Comparison of ENCODE assay signal across 8 mouse cellular contexts in genomic region chr10:7663159-7664026, GRCm38 (mm10). TPM values are rescaled to one million over a fixed set of nuclear protein-coding genes. Genes with fewer than 3 reads are reported as not detected.
A peak's percentile ranks its signal among the peaks of the same experiment; 100 is the strongest.
DNase-seq lines count a peak whose midpoint lies in the region; ATAC-seq and TF ChIP-seq lines count a peak whose summit lies in the region.

No protein-coding gene starts in this region.

- H3K4me3 ChIP-seq in erythroblast, embryonic 14.5 days (replicated peaks): peak overlapping the region; percentile 100
- peak overlapping the region; percentile 72 for H3K4me3 ChIP-seq in heart, embryonic 12.5 days
- H3K4me3 ChIP-seq in kidney, postnatal 0 days (replicated peaks; ENCODE audit: low read depth, low read length): peak overlapping the region; percentile 74
- peak overlapping the region; percentile 98 for H3K4me3 ChIP-seq in liver, embryonic 11.5 days (ENCODE audit: low read depth, low read length)
- peak overlapping the region; percentile 91 for H3K4me3 ChIP-seq in myocyte

- peak; percentile 99 for TF ChIP-seq POLR2A in myocyte (IDR thresholded peaks at IDR 0.05; ENCODE audit: insufficient read length, low read depth)

- peak overlapping the region; percentile 66 for H3ac ChIP-seq in myocyte (ENCODE audit: control insufficient read depth, insufficient read length)

- H3K4me2 ChIP-seq in heart, embryonic 12.5 days: peak overlapping the region; percentile 86
- peak overlapping the region; percentile 90 for H3K4me2 ChIP-seq in kidney, postnatal 0 days (ENCODE audit: low read length)
- peak overlapping the region; percentile 97 for H3K4me2 ChIP-seq in liver, embryonic 11.5 days
- H3K4me2 ChIP-seq in myocyte (ENCODE audit: low read depth): peak overlapping the region; percentile 98

- under 1% methylated on average over 64 of the region's 64 CpGs for WGBS in heart, embryonic 12.5 days
- under 1% methylated on average over 60 of the region's 64 CpGs for WGBS in kidney, postnatal 0 days
- under 1% methylated on average over 64 of the region's 64 CpGs for WGBS in liver, embryonic 11.5 days

- peak; percentile 94 for ATAC-seq in heart, embryonic 12.5 days (ENCODE audit: insufficient number of reproducible peaks, low FRiP score)
- peak; percentile 94 for ATAC-seq in kidney, postnatal 0 days (replicated peaks; ENCODE audit: low FRiP score, low read depth)
- ATAC-seq in liver, embryonic 11.5 days (replicated peaks; ENCODE audit: low FRiP score): peak; percentile 89

- H3K9me3 ChIP-seq in erythroblast, embryonic 14.5 days (ENCODE audit: control insufficient read depth, low read length): no peaks in the 10 kb centered on the region; the same call in 1 of the 2 replicates
- H3K9me3 ChIP-seq in heart, embryonic 12.5 days (replicated peaks): no peaks in the 10 kb centered on the region
- no peaks in the 10 kb centered on the region for H3K9me3 ChIP-seq in kidney, postnatal 0 days (replicated peaks; ENCODE audit: low read length)
- no peaks in the 10 kb centered on the region for H3K9me3 ChIP-seq in liver, embryonic 11.5 days (ENCODE audit: control insufficient read depth, low read length)

- peaks cover 52% of the 10 kb centered on the region for H3K4me1 ChIP-seq in erythroblast, embryonic 14.5 days (ENCODE audit: control insufficient read depth)
- H3K4me1 ChIP-seq in heart, embryonic 12.5 days (replicated peaks): peaks cover 13% of the 10 kb centered on the region
- H3K4me1 ChIP-seq in kidney, postnatal 0 days (replicated peaks; ENCODE audit: insufficient read depth, low read length): peaks cover 5% of the 10 kb centered on the region; the same call in 1 of the 2 replicates
- H3K4me1 ChIP-seq in liver, embryonic 11.5 days (replicated peaks; ENCODE audit: control insufficient read depth, insufficient read depth, low read length): peaks cover 23% of the 10 kb centered on the region

- H3K9ac ChIP-seq in heart, embryonic 12.5 days: peak overlapping the region; percentile 86
- H3K9ac ChIP-seq in kidney, postnatal 0 days (ENCODE audit: low read depth, low read length): peak overlapping the region; percentile 91
- H3K9ac ChIP-seq in liver, embryonic 11.5 days (ENCODE audit: low read depth, low read length): peak overlapping the region; percentile 94

- H3K27ac ChIP-seq in heart, embryonic 12.5 days (ENCODE audit: poor library complexity, severe bottlenecking): peak overlapping the region; percentile 91
- H3K27ac ChIP-seq in kidney, postnatal 0 days: peak overlapping the region; percentile 97
- peak overlapping the region; percentile 94 for H3K27ac ChIP-seq in liver, embryonic 11.5 days (ENCODE audit: low read depth, low read length)

- no peaks in the 10 kb centered on the region for H3K27me3 ChIP-seq in erythroblast, embryonic 14.5 days (ENCODE audit: control insufficient read depth)
- H3K27me3 ChIP-seq in heart, embryonic 12.5 days (replicated peaks): no peaks in the 10 kb centered on the region
- H3K27me3 ChIP-seq in kidney, postnatal 0 days (ENCODE audit: insufficient read depth, low read length): no peaks in the 10 kb centered on the region
- no peaks in the 10 kb centered on the region for H3K27me3 ChIP-seq in liver, embryonic 11.5 days (replicated peaks; ENCODE audit: control insufficient read depth, insufficient read depth, low read length)
- H3K27me3 ChIP-seq in myocyte (ENCODE audit: control insufficient read depth, insufficient read depth, insufficient read length): no peaks in the 10 kb centered on the region

- H3K36me3 ChIP-seq in erythroblast, embryonic 14.5 days (ENCODE audit: control insufficient read depth): peaks cover 16% of the 10 kb centered on the region
- no peaks in the 10 kb centered on the region for H3K36me3 ChIP-seq in heart, embryonic 12.5 days
- no peaks in the 10 kb centered on the region for H3K36me3 ChIP-seq in kidney, postnatal 0 days (ENCODE audit: insufficient read depth, low read length)
- no peaks in the 10 kb centered on the region for H3K36me3 ChIP-seq in liver, embryonic 11.5 days (ENCODE audit: control insufficient read depth, insufficient read depth, low read length)
- H3K36me3 ChIP-seq in myocyte (ENCODE audit: control insufficient read depth, insufficient read depth): no peaks in the 10 kb centered on the region

- peaks cover 62% of the 10 kb centered on the region for H3K79me2 ChIP-seq in myocyte (ENCODE audit: control insufficient read depth, insufficient read depth)

- TF ChIP-seq CTCF in kidney, postnatal 0 days (IDR thresholded peaks at IDR 0.05; ENCODE audit: low read depth): no peak

- DNase-seq in CD4-positive helper T cell, adult 2 months (ENCODE audit: low read depth, low spot score): peak; percentile 90
- peak; percentile 73 for DNase-seq in brain, embryonic 18.5 days (ENCODE audit: low read depth, low spot score)
- DNase-seq in kidney, postnatal 0 days (ENCODE audit: low spot score): peak; percentile 95
- DNase-seq in liver, embryonic 11.5 days (ENCODE audit: low spot score): peak; percentile 90
- peak; percentile 93 to 98 for DNase-seq in spleen, postnatal 4 days (ENCODE audit: low spot score in 2 of 2)

TF ChIP-seq in myocyte, 11 proteins besides CTCF, POLR2A, EP300 and RAD21:
- TF ChIP-seq POLR2AphosphoS2 (IDR thresholded peaks at IDR 0.05; ENCODE audit: insufficient read length, low read depth) (peak; percentile 98), TCF3 (IDR thresholded peaks at IDR 0.05; ENCODE audit: insufficient read length, low read depth) (no peak), CEBPB (IDR thresholded peaks at IDR 0.05; ENCODE audit: insufficient read depth, poor library complexity, severe bottlenecking) (no peak), REST (IDR thresholded peaks at IDR 0.05; ENCODE audit: insufficient read depth, insufficient read length) (peak; percentile 29), TCF12 (IDR thresholded peaks at IDR 0.05; ENCODE audit: insufficient read depth, poor library complexity, severe bottlenecking) (no peak), MYOG (IDR thresholded peaks at IDR 0.05; ENCODE audit: control insufficient read depth in 1 of 3, insufficient read depth in 1 of 3, insufficient read length in 2 of 3, low read depth in 2 of 3) (peak; percentile 3 to 75 (median 72)), USF1 (IDR thresholded peaks at IDR 0.05; ENCODE audit: low read depth) (no peak), MYOD1 (IDR thresholded peaks at IDR 0.05; ENCODE audit: control insufficient read depth in 1 of 3, insufficient read length in 2 of 3, low read depth in 2 of 3) (peak in 2 of 3 experiments; percentile 70 to 76), SRF (IDR thresholded peaks at IDR 0.05; ENCODE audit: control insufficient read depth, insufficient read length, low read depth) (peak; percentile 14), E2F4 (IDR thresholded peaks at IDR 0.05; ENCODE audit: insufficient read depth) (peak; percentile 49)

RNA-seq across cellular contexts. Expression of gene Nup43, which starts 3.9 kb away (rescaled TPM):
- 0.03 and 0.23 TPM in 2 replicates for polyA plus RNA-seq in erythroblast, embryonic 14.5 days (2012)
- 34.5 and 39.7 TPM in 2 replicates for polyA plus RNA-seq in heart, embryonic 12.5 days (2016; fragmentation: Nextera tagmentation; extraction: Ambion mirVana)
- 32.7 and 36.1 TPM in 2 replicates for polyA plus RNA-seq in kidney, postnatal 0 days (2015; fragmentation: Nextera tagmentation; extraction: Ambion mirVana)
- 66.1 and 68.3 TPM in 2 replicates for polyA plus RNA-seq in liver, embryonic 11.5 days (2014; fragmentation: Nextera tagmentation; extraction: Ambion mirVana)
- polyA plus RNA-seq in myocyte (2012; fragmentation: generic; extraction: Trizol): 15.4 TPM

RNA-seq across cellular contexts. Expression of gene Pcmt1, which starts 17.5 kb away (rescaled TPM):
- 8.2 and 8.5 TPM in 2 replicates for polyA plus RNA-seq in erythroblast, embryonic 14.5 days (2012)
- polyA plus RNA-seq in heart, embryonic 12.5 days (2016; fragmentation: Nextera tagmentation; extraction: Ambion mirVana): 131 and 134 TPM in 2 replicates
- polyA plus RNA-seq in kidney, postnatal 0 days (2015; fragmentation: Nextera tagmentation; extraction: Ambion mirVana): 94.2 and 106 TPM in 2 replicates
- polyA plus RNA-seq in liver, embryonic 11.5 days (2014; fragmentation: Nextera tagmentation; extraction: Ambion mirVana): 137 and 143 TPM in 2 replicates
- 61.6 TPM for polyA plus RNA-seq in myocyte (2012; fragmentation: generic; extraction: Trizol)

RNA-seq across cellular contexts. Expression of gene Lats1, which starts 17.6 kb away (rescaled TPM):
- 0.15 and 0.16 TPM in 2 replicates for polyA plus RNA-seq in erythroblast, embryonic 14.5 days (2012)
- 5.5 and 5.8 TPM in 2 replicates for polyA plus RNA-seq in heart, embryonic 12.5 days (2016; fragmentation: Nextera tagmentation; extraction: Ambion mirVana)
- polyA plus RNA-seq in kidney, postnatal 0 days (2015; fragmentation: Nextera tagmentation; extraction: Ambion mirVana): 7.3 TPM in 2 replicates
- polyA plus RNA-seq in liver, embryonic 11.5 days (2014; fragmentation: Nextera tagmentation; extraction: Ambion mirVana): 7.7 and 7.9 TPM in 2 replicates
- 5.0 TPM for polyA plus RNA-seq in myocyte (2012; fragmentation: generic; extraction: Trizol)

Comparison
In these comparisons a context has a peak if more than half of its experiments do, and no peak if none do; other contexts are left out.
1. Peak in every context shown above with its lines: DNase-seq, ATAC-seq, H3K4me3 ChIP-seq and H3K27ac ChIP-seq.
2. RNA of gene Nup43, which starts 3.9 kb away (polyA plus RNA-seq): 66.1 to 68.3 TPM in liver, embryonic 11.5 days, 34.5 to 39.7 TPM in heart, embryonic 12.5 days, 32.7 to 36.1 TPM in kidney, postnatal 0 days and 15.4 TPM in myocyte (single experiment); 0.03 to 0.23 TPM in erythroblast, embryonic 14.5 days; every median in the first group is over 10 times any median in the second.